Mouse (Mus musculus) large intestine, adult 2 months (tissue): ENCODE measurements around the gene Cbx2. TPM values are rescaled to one million over a fixed set of nuclear protein-coding genes. Genes with fewer than 3 reads are reported as not detected.

Experiments
- DNase-seq: peaks from one replicate; pipeline ENCODE4 v3.0.0-alpha.2; 2012; ENCODE audit warnings: low read depth, low spot score
- WGBS: fragments of 180-500 bp; shearing (Covaris S2); methylation state at CpG from one replicate; pipeline ENCODE4 v1.1.7; 2018; 5-methylcytosine and 5-hydroxymethylcytosine counted together
- polyA plus RNA-seq: library from polyadenylated mRNA; depleted of rRNA; stranded (reverse); fragments of >200 nt; gene quantifications from 2 replicates; pipeline ENCODE4 v1.2.3, GENCODE M21; 2012; rRNA removed

Gene Cbx2
- 3.5 and 5.1 TPM in 2 replicates for polyA plus RNA-seq

DNA sequence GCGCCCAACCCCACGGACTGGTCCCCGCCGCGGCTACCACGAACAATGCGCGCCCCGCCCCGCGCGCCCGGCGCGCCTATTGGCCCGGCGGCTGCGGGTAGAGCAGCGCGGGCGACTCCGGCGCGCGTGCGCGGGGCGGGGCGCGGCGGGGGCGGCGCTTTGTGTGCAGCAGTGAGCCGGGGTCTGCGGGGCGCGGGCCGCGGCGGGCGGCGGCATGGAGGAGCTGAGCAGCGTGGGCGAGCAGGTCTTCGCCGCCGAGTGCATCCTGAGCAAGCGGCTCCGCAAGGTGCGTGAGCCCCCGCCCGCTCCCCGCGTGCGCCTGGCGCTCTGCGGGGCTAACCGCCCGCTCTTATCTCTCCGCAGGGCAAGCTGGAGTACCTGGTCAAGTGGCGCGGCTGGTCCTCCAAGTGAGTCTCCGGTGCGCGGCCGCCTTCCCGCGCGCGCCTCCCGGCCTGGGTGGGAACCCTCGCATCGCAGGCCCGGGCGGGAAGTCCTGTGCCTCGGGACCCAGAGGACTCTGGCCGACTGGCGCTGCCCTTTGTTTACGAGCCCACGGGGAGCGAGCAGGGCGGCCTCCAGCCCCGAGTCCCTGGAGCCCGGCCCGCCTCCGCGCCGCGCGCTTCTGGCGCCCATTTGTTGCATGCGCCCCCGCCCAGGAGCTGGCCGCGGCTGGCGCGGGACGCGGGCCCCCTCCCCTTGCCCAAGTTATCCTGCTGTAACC is at the start of gene Cbx2:
Gene Cbx2 (plus strand): TSS at position 68 of the 721 bp plus-strand sequence.
- WGBS, result under 1% methylated on average over 83 of the region's 99 CpGs
- DNase-seq, result no peak

DNA sequence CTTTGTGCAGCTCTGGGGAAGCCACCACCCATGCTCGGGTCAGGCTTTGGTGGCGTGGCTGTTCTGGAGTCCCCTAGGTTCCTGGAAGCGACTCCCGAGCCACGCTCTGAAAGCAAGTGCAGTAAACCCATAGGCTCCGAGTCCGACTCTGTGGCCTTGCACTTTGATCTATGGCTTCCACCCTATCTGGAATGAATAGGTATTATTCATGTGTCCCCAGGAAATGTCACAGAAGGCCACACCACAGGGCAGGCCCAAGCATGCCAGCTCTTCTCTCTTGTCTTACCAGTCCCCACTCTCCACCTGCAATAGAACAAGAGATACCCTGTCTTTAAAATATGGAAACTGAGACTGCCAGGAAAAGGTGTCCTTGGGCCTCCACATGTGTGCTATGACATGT is 48.4 kb upstream of the Cbx2 start:
- no peak for DNase-seq
- WGBS, result 44% methylated on average over 7 of the region's 7 CpGs

GRCm38 (mm10) chr11:118975427-118975826 is 47.3 kb upstream of the Cbx2 start:
- DNase-seq, result peak; percentile 45
- WGBS, result 1% methylated on average over 10 of the region's 10 CpGs

DNA sequence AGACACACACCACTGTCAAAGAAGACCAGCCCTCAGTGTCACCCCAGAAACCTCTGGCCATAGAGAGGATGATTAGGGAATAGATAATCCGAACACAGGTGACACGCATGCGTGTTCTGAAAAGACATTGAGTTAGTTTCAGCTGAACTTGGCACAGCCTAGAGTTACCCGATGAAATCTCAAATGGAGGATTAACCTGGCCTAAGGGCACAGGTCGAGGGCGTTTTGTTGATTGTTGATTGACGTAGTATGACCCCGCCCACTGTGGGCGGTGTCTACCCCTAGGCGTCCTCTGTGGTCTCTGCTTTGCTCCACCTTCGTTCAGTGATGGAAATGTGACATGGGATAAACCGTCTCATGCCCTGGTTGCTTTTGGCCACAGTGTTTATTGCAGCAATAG is 46.8 kb upstream of the Cbx2 start:
- DNase-seq, result no peak
- 14% methylated on average over 12 of the region's 12 CpGs for WGBS

GRCm38 (mm10) chr11:118980388-118980787 is 42.4 kb upstream of the Cbx2 start:
- DNase-seq, result no peak
- 63% methylated on average over 2 of the region's 2 CpGs for WGBS

- no peak for DNase-seq
- 54% methylated on average over 18 of the region's 18 CpGs for WGBS
These were observed 41.6 kb upstream of the Cbx2 start for GRCm38 (mm10) chr11:118981012-118981776.

- DNase-seq, result no peak
- WGBS, result 32% methylated on average over 12 of the region's 12 CpGs
These were observed 40.1 kb upstream of the Cbx2 start for GRCm38 (mm10) chr11:118982593-118983113.

- 31% methylated on average over 5 of the region's 5 CpGs for WGBS
- no peak for DNase-seq
These were observed 37.2 kb upstream of the Cbx2 start for GRCm38 (mm10) chr11:118985571-118985970.

GRCm38 (mm10) chr11:118987999-118988398 is 34.8 kb upstream of the Cbx2 start, which contains the start of gene Enpp7:
Gene Enpp7, plus strand, starts transcription at chr11:118988188.
- DNase-seq, result no peak
- WGBS, result 79% methylated on average over 10 of the region's 10 CpGs

DNA sequence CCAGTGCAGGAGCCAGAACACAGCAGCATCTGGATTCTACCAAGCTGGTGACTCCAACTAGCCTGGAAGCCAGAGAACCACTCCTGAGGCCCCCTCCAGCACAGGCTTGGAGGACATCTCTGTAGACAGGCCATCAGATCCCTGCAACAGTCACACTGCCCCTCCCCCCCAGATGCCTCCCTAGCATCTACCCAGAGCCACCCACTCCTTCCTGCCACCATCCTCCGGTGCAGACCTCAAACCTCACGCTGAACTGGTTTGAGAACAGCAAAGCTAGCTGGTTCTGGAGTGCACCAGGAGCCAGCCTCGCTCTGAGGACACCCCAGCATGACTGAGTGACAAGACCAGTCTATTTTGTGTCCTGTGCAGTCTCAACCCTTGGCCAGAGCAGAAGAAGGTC is 30.0 kb upstream of the Cbx2 start:
- 33% methylated on average over 3 of the region's 3 CpGs for WGBS
- DNase-seq, result no peak

GRCm38 (mm10) chr11:118995448-118995847 is 27.3 kb upstream of the Cbx2 start:
- WGBS, result 22% methylated on average over 4 of the region's 4 CpGs
- DNase-seq, result no peak

DNA sequence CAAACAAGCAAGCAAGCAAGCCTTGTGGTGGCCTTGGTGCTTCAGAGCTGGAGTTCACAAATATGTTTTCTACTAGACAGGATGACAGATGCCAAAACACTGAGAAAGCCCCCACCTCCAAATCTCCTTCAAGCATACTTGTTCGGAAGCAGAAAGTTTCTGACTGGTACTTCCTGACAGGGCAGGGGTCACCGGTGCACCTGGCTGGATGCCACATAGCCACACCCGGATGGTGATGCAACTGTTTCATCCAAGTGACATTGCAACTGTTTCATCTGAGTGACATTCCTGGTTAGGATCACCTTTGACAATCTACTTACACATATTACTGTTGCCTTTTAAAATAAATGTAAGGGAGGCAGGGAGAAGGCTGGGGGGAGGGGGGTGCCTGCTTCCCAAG is 25.6 kb upstream of the Cbx2 start:
- no peak for DNase-seq
- WGBS, result 17% methylated on average over 3 of the region's 3 CpGs

- WGBS, result 14% methylated on average over 30 of the region's 30 CpGs
- DNase-seq, result no peak
These were observed 24.1 kb upstream of the Cbx2 start for GRCm38 (mm10) chr11:118998540-118999265.

- DNase-seq, result no peak
- 11% methylated on average over 26 of the region's 26 CpGs for WGBS
These were observed 23.4 kb upstream of the Cbx2 start for GRCm38 (mm10) chr11:118999361-118999804.

DNA sequence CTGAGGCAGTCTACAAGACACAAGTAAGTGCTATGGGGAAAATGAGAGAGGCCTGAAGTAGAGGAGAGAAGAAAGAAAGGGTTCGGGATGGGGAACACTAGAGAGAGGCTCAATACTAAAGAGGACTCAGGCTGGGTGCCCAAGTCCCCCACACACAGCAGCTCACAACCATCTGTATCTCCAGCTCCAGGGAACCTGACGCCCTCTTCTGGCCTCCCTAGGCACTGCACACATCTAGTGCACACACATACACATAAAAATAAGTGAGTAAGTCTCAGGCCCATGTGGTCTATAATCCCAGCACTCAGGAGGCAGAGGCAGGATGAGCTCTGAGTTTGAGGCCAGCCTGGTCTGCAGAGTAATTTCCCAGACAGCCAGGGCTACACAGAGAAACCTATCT is 21.9 kb upstream of the Cbx2 start:
- DNase-seq, result no peak
- 66% methylated on average over 2 of the region's 2 CpGs for WGBS

GRCm38 (mm10) chr11:119001493-119002128 is 21.2 kb upstream of the Cbx2 start:
- 55% methylated on average over 4 of the region's 4 CpGs for WGBS
- DNase-seq, result no peak

- DNase-seq, result no peak
- WGBS, result 87% methylated on average over 10 of the region's 10 CpGs
These were observed 17.1 kb upstream of the Cbx2 start for GRCm38 (mm10) chr11:119005547-119006275.

DNA sequence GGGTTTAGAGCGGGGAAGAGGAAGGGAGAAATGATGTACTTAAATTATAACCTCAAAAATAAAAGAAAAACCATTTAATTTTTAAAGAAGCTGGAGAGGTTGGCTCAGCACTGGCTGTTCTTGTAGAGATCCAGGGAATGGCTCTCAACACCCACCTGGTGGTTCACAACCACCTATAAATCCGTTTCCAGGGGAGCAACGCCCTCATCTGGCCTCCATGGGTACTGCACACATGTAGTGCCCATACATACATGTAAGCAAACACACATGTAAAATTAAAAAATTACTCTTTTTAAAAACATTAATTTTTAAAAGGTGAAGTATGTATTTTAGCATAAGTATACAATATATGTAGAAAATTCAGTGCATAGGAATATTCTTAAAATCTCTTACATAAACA is 16.3 kb upstream of the Cbx2 start:
- DNase-seq, result no peak
- 59% methylated on average over 3 of the region's 3 CpGs for WGBS
